Mouse (Mus musculus): Measurements from ENCODE around the gene Zfp362.

Zfp362 gene

GRCm38 (mm10) chr4:128732794-128733193 lies 73.1 kb downstream of the Zfp362 start:
- DNase-seq (ENCODE audit: low read depth in 1 of 2, low spot score in 2 of 2): no peak

- no peak for DNase-seq (ENCODE audit: low read depth in 1 of 2, low spot score in 2 of 2)
These were observed 75.6 kb downstream of the Zfp362 start for GRCm38 (mm10) chr4:128730271-128730670.

- no peak for DNase-seq (ENCODE audit: low read depth in 1 of 2, low spot score in 2 of 2)
These were observed 76.2 kb downstream of the Zfp362 start for GRCm38 (mm10) chr4:128729709-128730037.

GRCm38 (mm10) chr4:128729033-128729708 lies 76.7 kb downstream of the Zfp362 start:
- DNase-seq (ENCODE audit: low read depth in 1 of 2, low spot score in 2 of 2): no peak

DNA sequence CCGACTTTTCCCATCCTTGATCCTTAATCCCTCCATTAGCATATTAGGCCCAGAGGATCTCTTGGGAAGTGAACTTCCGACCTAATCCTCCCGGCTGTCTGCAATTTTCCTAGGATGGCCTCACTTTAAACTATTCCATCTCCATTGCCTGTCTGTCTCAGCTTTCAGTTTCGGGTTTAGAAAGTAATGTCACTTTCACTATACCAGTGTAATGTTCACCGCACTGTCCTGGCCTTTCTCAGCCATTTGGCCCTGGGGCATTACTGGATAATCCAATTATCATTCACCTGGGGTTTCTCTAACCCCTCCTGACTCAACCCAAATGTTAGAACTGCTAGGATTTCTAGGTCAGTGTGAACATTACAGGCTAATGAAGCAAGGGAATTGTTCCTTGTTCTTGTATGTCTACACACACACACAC lies 77.4 kb downstream of the Zfp362 start:
- DNase-seq (ENCODE audit: low read depth in 1 of 2, low spot score in 2 of 2): no peak

- DNase-seq (ENCODE audit: low read depth in 1 of 2, low spot score in 2 of 2): no peak
These were observed 78.0 kb downstream of the Zfp362 start for GRCm38 (mm10) chr4:128727721-128728430.

GRCm38 (mm10) chr4:128727019-128727720 lies 78.7 kb downstream of the Zfp362 start:
- peak in 1 of 2 experiments; percentile 57 for DNase-seq (ENCODE audit: low read depth in 1 of 2, low spot score in 2 of 2)

DNA sequence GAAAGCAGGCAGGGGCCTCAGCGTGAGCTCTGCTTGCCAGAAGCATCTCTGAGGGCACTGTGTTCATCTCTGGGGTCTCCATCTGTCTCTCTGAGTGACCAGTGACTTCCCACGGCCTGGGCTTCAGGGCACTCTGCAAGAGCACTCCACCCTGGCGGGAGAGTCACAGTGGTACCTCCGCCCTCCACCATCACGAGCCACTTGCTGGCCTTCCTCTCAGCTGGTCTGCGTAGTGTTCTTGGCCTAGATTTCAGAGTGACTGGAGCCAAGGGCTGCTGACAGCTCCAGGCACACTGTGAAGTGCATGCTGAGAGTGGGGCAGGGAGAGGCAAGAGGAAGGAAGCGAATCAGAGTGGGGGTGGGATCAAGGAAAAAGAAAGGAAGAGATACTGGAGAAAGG lies 81.8 kb downstream of the Zfp362 start:
- no peak for DNase-seq (ENCODE audit: low read depth in 1 of 2, low spot score in 2 of 2)

DNA sequence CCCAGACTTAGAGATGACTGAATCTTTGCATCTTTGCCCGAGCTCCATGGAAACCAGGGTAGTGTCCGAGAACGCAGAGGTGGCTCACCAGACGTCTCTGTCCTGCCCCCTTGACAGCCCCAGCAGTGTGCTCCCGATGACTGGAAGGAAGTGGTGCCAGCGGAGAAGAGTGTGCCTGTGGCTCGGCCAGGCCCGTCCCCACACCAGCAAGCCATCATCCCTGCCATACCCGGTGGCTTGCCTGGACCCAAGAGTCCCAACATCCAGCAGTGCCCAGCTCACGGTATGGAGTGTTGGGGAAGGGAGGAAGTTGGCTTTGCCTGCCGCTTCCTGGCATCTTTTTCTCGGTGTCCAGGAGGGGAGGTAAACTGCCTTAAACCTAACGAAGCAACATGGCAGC lies 82.4 kb downstream of the Zfp362 start:
- DNase-seq (ENCODE audit: low read depth in 1 of 2, low spot score in 2 of 2): no peak
